ENCODE assay signal across 14 mouse cellular contexts in the genomic region with DNA sequence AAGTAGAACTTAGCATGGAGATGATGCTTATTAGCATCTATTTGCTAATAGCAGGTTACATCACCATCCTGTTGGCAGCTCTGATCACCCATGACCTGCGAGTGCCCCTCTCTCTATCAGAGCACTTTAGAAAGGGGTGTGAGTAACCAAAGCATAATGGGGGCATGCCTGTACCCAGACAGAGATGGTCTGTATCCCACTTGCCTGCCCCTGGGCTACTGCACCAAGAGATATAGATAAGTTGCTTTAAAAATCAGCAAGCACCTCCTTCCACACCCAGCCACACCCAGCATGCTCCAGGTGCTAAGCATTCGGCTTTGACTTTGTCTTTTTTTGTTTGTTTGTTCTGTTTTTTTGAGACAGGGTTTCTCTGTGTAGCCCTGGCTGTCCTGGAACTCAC. TPM values are rescaled to one million over a fixed set of nuclear protein-coding genes. Genes with fewer than 3 reads are reported as not detected.
DNase-seq lines count a peak whose midpoint lies in the region; ATAC-seq and TF ChIP-seq lines count a peak whose summit lies in the region.
"Had no signal": no experiment of that assay in that cellular context is flagged by ENCODE, and none has a peak within 500 bp of the region (broad histone marks: within the 10 kb centered on the region; RNA-seq: fewer than 3 reads in every experiment).

No protein-coding gene starts in this region.

- no peaks in the 10 kb centered on the region for H3K36me3 ChIP-seq in heart, embryonic 15.5 days
- no peaks in the 10 kb centered on the region for H3K36me3 ChIP-seq in stomach, embryonic 15.5 days
- no peaks in the 10 kb centered on the region for H3K36me3 ChIP-seq in stomach, postnatal 0 days (ENCODE audit: control insufficient read depth, insufficient read depth, low read length)
- H3K36me3 ChIP-seq in liver, embryonic 12.5 days = no peaks in the 10 kb centered on the region
- no peaks in the 10 kb centered on the region for H3K36me3 ChIP-seq in midbrain, postnatal 0 days (ENCODE audit: insufficient read depth, low read length)
- H3K36me3 ChIP-seq: embryonic facial prominence, embryonic 12.5 days; forebrain, embryonic 10.5 days; limb, embryonic 12.5 days; midbrain, embryonic 10.5 days had no signal

- WGBS in heart, embryonic 15.5 days = 15% methylated on average over 2 of the region's 2 CpGs
- 27% methylated on average over 2 of the region's 2 CpGs for WGBS in stomach, embryonic 15.5 days
- WGBS in stomach, postnatal 0 days = 32% methylated on average over 2 of the region's 2 CpGs
- 5% methylated on average over 2 of the region's 2 CpGs for WGBS in liver, embryonic 12.5 days (ENCODE audit: insufficient replicate concordance)
- 20% methylated on average over 2 of the region's 2 CpGs for WGBS in midbrain, postnatal 0 days

- DNase-seq in heart, postnatal 4 days = no peak
- no peak for DNase-seq in stomach, postnatal 0 days (ENCODE audit: low spot score)
- no peak for DNase-seq in layer of hippocampus, adult 2 months (ENCODE audit: low spot score in 2 of 2)
- DNase-seq in midbrain, postnatal 0 days (ENCODE audit: low spot score) = no peak
- DNase-seq: cerebellum, postnatal 10 days had no signal

- ATAC-seq in heart, embryonic 15.5 days (replicated peaks; ENCODE audit: insufficient number of reproducible peaks, insufficient read depth, low FRiP score, low read depth) = no peak
- ATAC-seq in stomach, embryonic 15.5 days (ENCODE audit: insufficient read depth, low FRiP score, low read depth) = no peak
- ATAC-seq in stomach, postnatal 0 days (ENCODE audit: low FRiP score, low TSS enrichment) = no peak
- no peak for ATAC-seq in liver, embryonic 12.5 days
- ATAC-seq in midbrain, postnatal 0 days (ENCODE audit: low FRiP score) = no peak

- H3K4me1 ChIP-seq in heart, embryonic 15.5 days (replicated peaks) = peaks cover 64% of the 10 kb centered on the region
- H3K4me1 ChIP-seq in stomach, embryonic 15.5 days = peaks cover 33% of the 10 kb centered on the region
- no peaks in the 10 kb centered on the region for H3K4me1 ChIP-seq in stomach, postnatal 0 days (replicated peaks; ENCODE audit: control insufficient read depth, insufficient read depth)
- peaks cover 30% of the 10 kb centered on the region for H3K4me1 ChIP-seq in liver, embryonic 12.5 days
- H3K4me1 ChIP-seq in midbrain, postnatal 0 days (ENCODE audit: insufficient read depth, low read length) = peaks cover 10% of the 10 kb centered on the region; the same call in 1 of the 2 replicates

- TF ChIP-seq EP300 in stomach, postnatal 0 days (optimal IDR thresholded peaks at IDR 0.05) = no peak

- no peak for TF ChIP-seq CTCF in stomach, postnatal 0 days (IDR thresholded peaks at IDR 0.05; ENCODE audit: low read depth)
- no peak for TF ChIP-seq CTCF in layer of hippocampus, adult 2 months (conservative IDR thresholded peaks at IDR 0.05)
- TF ChIP-seq CTCF in midbrain, postnatal 0 days (IDR thresholded peaks at IDR 0.05) = no peak

- H3K4me2 ChIP-seq in heart, embryonic 15.5 days = peak overlapping the region; percentile 92
- H3K4me2 ChIP-seq in stomach, embryonic 15.5 days = peak overlapping the region; percentile 95; the same call in 1 of the 2 replicates
- H3K4me2 ChIP-seq in stomach, postnatal 0 days (replicated peaks; ENCODE audit: low read depth) = no peak overlapping the region
- H3K4me2 ChIP-seq in liver, embryonic 12.5 days = peak overlapping the region; percentile 76; the same call in 1 of the 2 replicates
- H3K4me2 ChIP-seq in midbrain, postnatal 0 days (ENCODE audit: low read depth, low read length, poor library complexity, severe bottlenecking) = no peak overlapping the region

- H3K27me3 ChIP-seq in heart, embryonic 15.5 days = peaks cover 6% of the 10 kb centered on the region; the same call in 1 of the 2 replicates
- peaks cover 22% of the 10 kb centered on the region for H3K27me3 ChIP-seq in stomach, embryonic 15.5 days (replicated peaks)
- H3K27me3 ChIP-seq in stomach, postnatal 0 days (ENCODE audit: control insufficient read depth, insufficient read depth, low read length) = no peaks in the 10 kb centered on the region
- peaks cover 98% of the 10 kb centered on the region for H3K27me3 ChIP-seq in liver, embryonic 12.5 days (replicated peaks)
- peaks cover 50% of the 10 kb centered on the region for H3K27me3 ChIP-seq in midbrain, postnatal 0 days (ENCODE audit: insufficient read depth, low read length)
- H3K27me3 ChIP-seq: Patski had no signal

- peak overlapping the region; percentile 93 for H3K27ac ChIP-seq in heart, embryonic 15.5 days
- no peak overlapping the region for H3K27ac ChIP-seq in stomach, embryonic 15.5 days
- no peak overlapping the region; the same call in 1 of the 2 replicates for H3K27ac ChIP-seq in stomach, postnatal 0 days (replicated peaks)
- no peak overlapping the region for H3K27ac ChIP-seq in liver, embryonic 12.5 days
- no peak overlapping the region for H3K27ac ChIP-seq in layer of hippocampus, adult 2 months
- H3K27ac ChIP-seq in midbrain, postnatal 0 days (ENCODE audit: low read depth, low read length) = no peak overlapping the region
- H3K27ac ChIP-seq: embryonic facial prominence, embryonic 12.5 days; forebrain, embryonic 10.5 days; limb, embryonic 12.5 days; midbrain, embryonic 10.5 days had no signal

- H3K9me3 ChIP-seq in heart, embryonic 15.5 days (replicated peaks) = no peaks in the 10 kb centered on the region
- no peaks in the 10 kb centered on the region for H3K9me3 ChIP-seq in stomach, embryonic 15.5 days
- no peaks in the 10 kb centered on the region for H3K9me3 ChIP-seq in stomach, postnatal 0 days (ENCODE audit: control insufficient read depth, low read length)
- H3K9me3 ChIP-seq in liver, embryonic 12.5 days (replicated peaks) = no peaks in the 10 kb centered on the region
- no peaks in the 10 kb centered on the region for H3K9me3 ChIP-seq in midbrain, postnatal 0 days (ENCODE audit: low read length)
- H3K9me3 ChIP-seq: embryonic facial prominence, embryonic 12.5 days; forebrain, embryonic 10.5 days; limb, embryonic 12.5 days; midbrain, embryonic 10.5 days had no signal

- peak overlapping the region; percentile 54; the same call in 1 of the 2 replicates for H3K9ac ChIP-seq in heart, embryonic 15.5 days
- H3K9ac ChIP-seq in stomach, embryonic 15.5 days = no peak overlapping the region
- H3K9ac ChIP-seq in stomach, postnatal 0 days (ENCODE audit: low read length) = no peak overlapping the region
- no peak overlapping the region for H3K9ac ChIP-seq in liver, embryonic 12.5 days
- no peak overlapping the region for H3K9ac ChIP-seq in midbrain, postnatal 0 days (replicated peaks; ENCODE audit: low read length, poor library complexity, severe bottlenecking)
- H3K9ac ChIP-seq: embryonic facial prominence, embryonic 12.5 days; limb, embryonic 12.5 days had no signal

- peak overlapping the region; percentile 72 for H3K4me3 ChIP-seq in heart, embryonic 15.5 days
- H3K4me3 ChIP-seq in stomach, embryonic 15.5 days (replicated peaks) = no peak overlapping the region
- H3K4me3 ChIP-seq in stomach, postnatal 0 days (ENCODE audit: low read depth, low read length) = no peak overlapping the region
- H3K4me3 ChIP-seq in liver, embryonic 12.5 days = no peak overlapping the region
- H3K4me3 ChIP-seq in layer of hippocampus, adult 2 months = no peak overlapping the region
- H3K4me3 ChIP-seq in midbrain, postnatal 0 days (ENCODE audit: low read depth, low read length) = no peak overlapping the region
- H3K4me3 ChIP-seq: myocyte had no signal

RNA-seq across cellular contexts. Expression of a gene that starts 2.6 kb away (rescaled TPM):
- 36.1 and 37.2 TPM in 2 replicates for polyA plus RNA-seq in heart, embryonic 15.5 days (2015; fragmentation: Nextera tagmentation; extraction: Ambion mirVana)
- 10 to 100 TPM; 31.3 to 33.6 TPM for total RNA-seq in heart, postnatal 4 days (2021)
- polyA plus RNA-seq in stomach, embryonic 15.5 days (2015; fragmentation: Nextera tagmentation; extraction: Ambion mirVana) = 8.7 and 9.3 TPM in 2 replicates
- polyA plus RNA-seq in stomach, postnatal 0 days (2015; fragmentation: Nextera tagmentation; extraction: Ambion mirVana) = 9.6 and 9.9 TPM in 2 replicates
- 3.8 and 3.9 TPM in 2 replicates for polyA plus RNA-seq in liver, embryonic 12.5 days (2016; fragmentation: Nextera tagmentation; extraction: Ambion mirVana)
- not detected for total RNA-seq in layer of hippocampus, adult 2 months (2021)
- 0.28 and 0.60 TPM in 2 replicates for total RNA-seq in midbrain, postnatal 0 days (2014; rRNA removed)
- polyA plus RNA-seq in midbrain, postnatal 0 days (2015; fragmentation: Nextera tagmentation; extraction: Ambion mirVana) = 0.58 and 0.72 TPM in 2 replicates

RNA-seq across cellular contexts. Expression of a gene that starts 21.4 kb away (rescaled TPM):
- 70.0 and 94.5 TPM in 2 replicates for polyA plus RNA-seq in heart, embryonic 15.5 days (2015; fragmentation: Nextera tagmentation; extraction: Ambion mirVana)
- total RNA-seq in heart, postnatal 4 days (2021) = 10 to 100 TPM; 37.1 to 39.1 TPM
- polyA plus RNA-seq in stomach, embryonic 15.5 days (2015; fragmentation: Nextera tagmentation; extraction: Ambion mirVana) = 105 and 110 TPM in 2 replicates
- polyA plus RNA-seq in stomach, postnatal 0 days (2015; fragmentation: Nextera tagmentation; extraction: Ambion mirVana) = 79.1 and 84.8 TPM in 2 replicates
- polyA plus RNA-seq in liver, embryonic 12.5 days (2016; fragmentation: Nextera tagmentation; extraction: Ambion mirVana) = 44.6 and 52.1 TPM in 2 replicates
- 10 to 100 TPM; 62.7 to 69.0 TPM for total RNA-seq in layer of hippocampus, adult 2 months (2021)
- total RNA-seq in midbrain, postnatal 0 days (2014; rRNA removed) = 88.6 and 89.7 TPM in 2 replicates
- polyA plus RNA-seq in midbrain, postnatal 0 days (2015; fragmentation: Nextera tagmentation; extraction: Ambion mirVana) = 106 and 118 TPM in 2 replicates

Comparison
In these comparisons a context has a peak if more than half of its experiments do, and no peak if none do; other contexts are left out.
1. H3K4me2 ChIP-seq: peak in heart, embryonic 15.5 days (single experiment), stomach, embryonic 15.5 days (single experiment) and liver, embryonic 12.5 days (single experiment); none in stomach, postnatal 0 days (single experiment) and midbrain, postnatal 0 days (single experiment).